Mouse (Mus musculus) cerebellum, postnatal 10 days (tissue): ENCODE data around the gene Prl3a1.

Experiments used
- DNase-seq, 2 experiments: peaks; one replicate each; pipeline ENCODE4 v3.0.0; 2021; ENCODE audit warnings: mixed read lengths in 2 of 2

Gene Prl3a1

GRCm38 (mm10) chr13:27259136-27259535 lies at the start of gene Prl3a1:
Gene Prl3a1, plus strand, starts transcription at chr13:27259436.
- no peak for DNase-seq

GRCm38 (mm10) chr13:27241547-27241946 lies 17.7 kb upstream of the Prl3a1 start, which contains the start of gene Prl3b1:
Gene Prl3b1, plus strand, starts transcription at chr13:27241847.
- no peak for DNase-seq

GRCm38 (mm10) chr13:27312334-27313225 lies 53.3 kb downstream of the Prl3a1 start, which contains the start of gene Prl6a1:
Gene Prl6a1, plus strand, starts transcription at chr13:27312627.
- DNase-seq: no peak
